In genomic region chr12:99883713-99884105, GRCm38 (mm10) we compare ENCODE assay signal across 8 mouse cellular contexts. TPM values are rescaled to one million over a fixed set of nuclear protein-coding genes. Genes with fewer than 3 reads are reported as not detected.
DNase-seq lines count a peak whose midpoint lies in the region; ATAC-seq and TF ChIP-seq lines count a peak whose summit lies in the region.

No protein-coding gene starts in this region.

- H3K4me3 ChIP-seq in thymus, adult 2 months (ENCODE audit: control insufficient read depth, insufficient read depth, low read length), result peak overlapping the region; percentile 53; the same call in 1 of the 2 replicates
- peak overlapping the region; percentile 88 for H3K4me3 ChIP-seq in embryonic facial prominence, embryonic 13.5 days
- peak overlapping the region; percentile 93 for H3K4me3 ChIP-seq in hindbrain, embryonic 15.5 days
- H3K4me3 ChIP-seq in liver, embryonic 16.5 days (ENCODE audit: low read depth, low read length), result peak overlapping the region; percentile 82
- H3K4me3 ChIP-seq in neural tube, embryonic 14.5 days (ENCODE audit: low read depth, low read length), result peak overlapping the region; percentile 88

- no peak for TF ChIP-seq POLR2A in thymus, adult 2 months (IDR thresholded peaks at IDR 0.05; ENCODE audit: control insufficient read depth, extremely low read depth, insufficient read depth, low read length, poor library complexity)

- H3K36me3 ChIP-seq in thymus, adult 2 months (ENCODE audit: control insufficient read depth, insufficient read depth, low read length), result no peaks in the 10 kb centered on the region
- H3K36me3 ChIP-seq in embryonic facial prominence, embryonic 13.5 days, result no peaks in the 10 kb centered on the region
- no peaks in the 10 kb centered on the region for H3K36me3 ChIP-seq in hindbrain, embryonic 15.5 days
- no peaks in the 10 kb centered on the region for H3K36me3 ChIP-seq in liver, embryonic 16.5 days (ENCODE audit: control insufficient read depth, insufficient read depth)
- no peaks in the 10 kb centered on the region for H3K36me3 ChIP-seq in neural tube, embryonic 14.5 days (ENCODE audit: control insufficient read depth, insufficient read depth, low read length)

- H3K27ac ChIP-seq in thymus, adult 2 months (ENCODE audit: control insufficient read depth, insufficient read depth, low read length), result peak overlapping the region; percentile 90
- H3K27ac ChIP-seq in embryonic facial prominence, embryonic 13.5 days, result peak overlapping the region; percentile 81
- H3K27ac ChIP-seq in hindbrain, embryonic 15.5 days (replicated peaks), result peak overlapping the region; percentile 85
- H3K27ac ChIP-seq in liver, embryonic 16.5 days (ENCODE audit: low read length), result peak overlapping the region; percentile 94
- peak overlapping the region; percentile 71 for H3K27ac ChIP-seq in neural tube, embryonic 14.5 days (ENCODE audit: low read depth, low read length)

- H3K27me3 ChIP-seq in thymus, adult 2 months (ENCODE audit: control insufficient read depth, insufficient read depth, low read length), result no peaks in the 10 kb centered on the region
- H3K27me3 ChIP-seq in embryonic facial prominence, embryonic 13.5 days, result no peaks in the 10 kb centered on the region
- no peaks in the 10 kb centered on the region for H3K27me3 ChIP-seq in hindbrain, embryonic 15.5 days
- no peaks in the 10 kb centered on the region for H3K27me3 ChIP-seq in liver, embryonic 16.5 days (ENCODE audit: control insufficient read depth, insufficient read depth, low read depth, low read length)
- no peaks in the 10 kb centered on the region for H3K27me3 ChIP-seq in neural tube, embryonic 14.5 days (ENCODE audit: control insufficient read depth, insufficient read depth, low read length)

- WGBS in thymus, adult 2 months, result under 1% methylated on average over 11 of the region's 11 CpGs
- under 1% methylated on average over 11 of the region's 11 CpGs for WGBS in embryonic facial prominence, embryonic 13.5 days
- WGBS in hindbrain, embryonic 15.5 days, result under 1% methylated on average over 11 of the region's 11 CpGs
- WGBS in liver, embryonic 16.5 days (ENCODE audit: insufficient replicate concordance), result under 1% methylated on average over 11 of the region's 11 CpGs
- WGBS in neural tube, embryonic 14.5 days, result under 1% methylated on average over 11 of the region's 11 CpGs

- peak overlapping the region; percentile 87 for H3K9ac ChIP-seq in embryonic facial prominence, embryonic 13.5 days
- H3K9ac ChIP-seq in hindbrain, embryonic 15.5 days, result peak overlapping the region; percentile 84
- H3K9ac ChIP-seq in liver, embryonic 16.5 days (ENCODE audit: low read depth, low read length), result peak overlapping the region; percentile 86
- H3K9ac ChIP-seq in neural tube, embryonic 14.5 days (replicated peaks; ENCODE audit: low read depth, low read length), result 0 out of 2 replicates have a peak overlapping the region, but pooled peaks have one; percentile 88

- no peak for ATAC-seq in embryonic facial prominence, embryonic 13.5 days (ENCODE audit: insufficient number of reproducible peaks, insufficient read depth, low FRiP score, low TSS enrichment, low read depth)
- ATAC-seq in hindbrain, embryonic 15.5 days (ENCODE audit: low FRiP score, low read depth), result peak; percentile 19; the same call in 1 of the 2 replicates
- ATAC-seq in liver, embryonic 16.5 days (ENCODE audit: low read depth), result no peak; the same call in 1 of the 2 replicates
- ATAC-seq in neural tube, embryonic 14.5 days (ENCODE audit: low read depth), result peak; percentile 35

- TF ChIP-seq CTCF in thymus, adult 2 months (IDR thresholded peaks at IDR 0.05; ENCODE audit: borderline replicate concordance, control insufficient read depth, extremely low read depth, insufficient read depth, low read length, poor library complexity), result no peak

- intact Hi-C loops in left cerebral cortex, postnatal 10 days (cut with DNase I), result no loop called here

- H3K9me3 ChIP-seq in embryonic facial prominence, embryonic 13.5 days, result no peaks in the 10 kb centered on the region
- H3K9me3 ChIP-seq in hindbrain, embryonic 15.5 days, result no peaks in the 10 kb centered on the region
- no peaks in the 10 kb centered on the region for H3K9me3 ChIP-seq in liver, embryonic 16.5 days (replicated peaks; ENCODE audit: control insufficient read depth, low read length)
- no peaks in the 10 kb centered on the region for H3K9me3 ChIP-seq in neural tube, embryonic 14.5 days (ENCODE audit: control insufficient read depth, low read length)

- DNase-seq in thymus, adult 2 months, result no peak
- DNase-seq in thymus, postnatal 36 days, result no peak
- DNase-seq in gastrocnemius, postnatal 4 days (ENCODE audit: low spot score in 2 of 2), result no peak
- DNase-seq in left cerebral cortex, postnatal 10 days (ENCODE audit: extremely low spot score in 1 of 2, low spot score in 2 of 2), result no peak

- H3K4me1 ChIP-seq in thymus, adult 2 months (replicated peaks; ENCODE audit: control insufficient read depth, insufficient read depth, low read length), result peaks cover 8% of the 10 kb centered on the region
- peaks cover 18% of the 10 kb centered on the region for H3K4me1 ChIP-seq in embryonic facial prominence, embryonic 13.5 days
- H3K4me1 ChIP-seq in hindbrain, embryonic 15.5 days (replicated peaks), result peaks cover 23% of the 10 kb centered on the region
- peaks cover 18% of the 10 kb centered on the region for H3K4me1 ChIP-seq in liver, embryonic 16.5 days (ENCODE audit: control insufficient read depth, low read depth, low read length)
- 0 out of 2 replicates have a peak, but pooled peaks cover 9% of the 10 kb centered on the region for H3K4me1 ChIP-seq in neural tube, embryonic 14.5 days (ENCODE audit: control insufficient read depth, insufficient read depth, low read length)

- peak overlapping the region; percentile 89 for H3K4me2 ChIP-seq in embryonic facial prominence, embryonic 13.5 days
- peak overlapping the region; percentile 97 for H3K4me2 ChIP-seq in hindbrain, embryonic 15.5 days
- peak overlapping the region; percentile 90 for H3K4me2 ChIP-seq in liver, embryonic 16.5 days (ENCODE audit: low read depth, low read length)
- H3K4me2 ChIP-seq in neural tube, embryonic 14.5 days (ENCODE audit: low read depth, low read length), result peak overlapping the region; percentile 95

RNA-seq across cellular contexts. Expression of gene Efcab11, which starts 0.5 kb away (rescaled TPM):
- polyA plus RNA-seq in thymus, adult 2 months (2012; rRNA removed), result 2.2 and 2.4 TPM in 2 replicates
- polyA plus RNA-seq in embryonic facial prominence, embryonic 13.5 days (2015; fragmentation: Nextera tagmentation; extraction: Ambion mirVana), result 14.8 and 16.8 TPM in 2 replicates
- 5.2 and 6.0 TPM in 2 replicates for polyA plus RNA-seq in hindbrain, embryonic 15.5 days (2015; fragmentation: Nextera tagmentation; extraction: Ambion mirVana)
- 5.0 and 5.9 TPM in 2 replicates for polyA plus RNA-seq in liver, embryonic 16.5 days (2015; fragmentation: Nextera tagmentation; extraction: Ambion mirVana)
- 2.2 and 3.6 TPM in 2 replicates for polyA plus RNA-seq in neural tube, embryonic 14.5 days (2014; fragmentation: Nextera tagmentation; extraction: Ambion mirVana)
- total RNA-seq in gastrocnemius, postnatal 4 days (2021), result 1 to 10 TPM; 1.4 to 1.9 TPM
- total RNA-seq in left cerebral cortex, postnatal 10 days (2021), result under 1 TPM; 0.49 to 0.73 TPM

RNA-seq across cellular contexts. Expression of gene Tdp1, which starts 0.6 kb away (rescaled TPM):
- 33.9 and 39.9 TPM in 2 replicates for polyA plus RNA-seq in thymus, adult 2 months (2012; rRNA removed)
- 63.1 and 65.5 TPM in 2 replicates for polyA plus RNA-seq in embryonic facial prominence, embryonic 13.5 days (2015; fragmentation: Nextera tagmentation; extraction: Ambion mirVana)
- polyA plus RNA-seq in hindbrain, embryonic 15.5 days (2015; fragmentation: Nextera tagmentation; extraction: Ambion mirVana), result 45.0 and 51.5 TPM in 2 replicates
- 19.3 and 20.8 TPM in 2 replicates for polyA plus RNA-seq in liver, embryonic 16.5 days (2015; fragmentation: Nextera tagmentation; extraction: Ambion mirVana)
- polyA plus RNA-seq in neural tube, embryonic 14.5 days (2014; fragmentation: Nextera tagmentation; extraction: Ambion mirVana), result 42.8 and 48.0 TPM in 2 replicates
- total RNA-seq in gastrocnemius, postnatal 4 days (2021), result 10 to 100 TPM; 18.4 to 20.1 TPM
- 10 to 100 TPM; 28.2 to 30.9 TPM for total RNA-seq in left cerebral cortex, postnatal 10 days (2021)

Comparison
In these comparisons a context has a peak if more than half of its experiments do, and no peak if none do; other contexts are left out.
1. ATAC-seq: peak in hindbrain, embryonic 15.5 days (single experiment) and neural tube, embryonic 14.5 days (single experiment); none in embryonic facial prominence, embryonic 13.5 days (single experiment) and liver, embryonic 16.5 days (single experiment).
2. Peak in every context shown above with its lines, with median percentiles within 50 percentile points of each other: H3K27ac ChIP-seq, H3K4me3 ChIP-seq, H3K4me2 ChIP-seq and H3K9ac ChIP-seq.